Mouse (Mus musculus) urinary bladder, postnatal 4 days (tissue): ENCODE results near the gene Atxn10.

Experiments used
- DNase-seq, 2 experiments: peaks; one replicate each; pipeline ENCODE4 v3.0.0; 2021 to 2022; ENCODE audit warnings: low spot score in 2 of 2

Atxn10 gene

GRCm38 (mm10) chr15:85474697-85475096, 138.7 kb downstream of the Atxn10 start:
- DNase-seq = peak in 1 of 2 experiments; percentile 55

- DNase-seq = peak; percentile 49 to 75
These were observed 141.5 kb downstream of the Atxn10 start for GRCm38 (mm10) chr15:85477584-85477983.

GRCm38 (mm10) chr15:85479365-85479764, 143.3 kb downstream of the Atxn10 start:
- DNase-seq = peak in 1 of 2 experiments; percentile 28

- DNase-seq = no peak
These were observed 143.9 kb downstream of the Atxn10 start for GRCm38 (mm10) chr15:85479919-85480318.

GRCm38 (mm10) chr15:85480630-85481029, 144.6 kb downstream of the Atxn10 start:
- DNase-seq = no peak

GRCm38 (mm10) chr15:85488900-85489299, 152.9 kb downstream of the Atxn10 start:
- no peak for DNase-seq

- no peak for DNase-seq
These were observed 153.7 kb downstream of the Atxn10 start for GRCm38 (mm10) chr15:85489751-85490150.

GRCm38 (mm10) chr15:85494163-85494621, 158.1 kb downstream of the Atxn10 start:
- DNase-seq = no peak

GRCm38 (mm10) chr15:85497548-85497947, 161.5 kb downstream of the Atxn10 start:
- no peak for DNase-seq

- no peak for DNase-seq
These were observed 162.0 kb downstream of the Atxn10 start for GRCm38 (mm10) chr15:85497981-85498475.

- DNase-seq = no peak
These were observed 164.2 kb downstream of the Atxn10 start for GRCm38 (mm10) chr15:85500267-85500666.

- DNase-seq = no peak
These were observed 167.1 kb downstream of the Atxn10 start, which contains the start of gene 7530416G11Rik for GRCm38 (mm10) chr15:85503127-85503526. 7530416G11Rik (minus strand) TSS chr15:85503227.

- peak in 1 of 2 experiments; percentile 68 for DNase-seq
These were observed 169.3 kb downstream of the Atxn10 start for GRCm38 (mm10) chr15:85505118-85505925.

- DNase-seq = no peak
These were observed 170.6 kb downstream of the Atxn10 start for GRCm38 (mm10) chr15:85506680-85507079.

- no peak for DNase-seq
These were observed 171.4 kb downstream of the Atxn10 start for GRCm38 (mm10) chr15:85507370-85508014.
